Mouse (Mus musculus) ES-Bruce4 (cell line): Measurements from ENCODE around the gene Chit1.

Experiments used
- CTCF ChIP-seq: IDR thresholded peaks from one replicate; pipeline ENCODE4 v1.8.1; 2011; ENCODE audit warnings: low read depth, low read length
- EP300 ChIP-seq: IDR thresholded peaks from 2 replicates; pipeline ENCODE4 v1.6.1; 2011; ENCODE audit warnings: low read depth, low read length; ENCODE audit not compliant: insufficient read depth
- POLR2A ChIP-seq: IDR thresholded peaks from one replicate; pipeline ENCODE4 v1.8.1; 2011; ENCODE audit warnings: low read length; ENCODE audit not compliant: insufficient read depth

GRCm38 (mm10) chr1:134164454-134164853, 53.4 kb downstream of the Chit1 start:
- TF ChIP-seq POLR2A: no peak
- TF ChIP-seq CTCF: no peak
- TF ChIP-seq EP300: no peak
